Mouse (Mus musculus) right cerebral cortex, postnatal 25 days (tissue): ENCODE results near the gene Ajap1.

ENCODE experiments used
- DNase-seq: peaks from one replicate; pipeline ENCODE4 v3.0.0; 2022

Ajap1 gene

DNA sequence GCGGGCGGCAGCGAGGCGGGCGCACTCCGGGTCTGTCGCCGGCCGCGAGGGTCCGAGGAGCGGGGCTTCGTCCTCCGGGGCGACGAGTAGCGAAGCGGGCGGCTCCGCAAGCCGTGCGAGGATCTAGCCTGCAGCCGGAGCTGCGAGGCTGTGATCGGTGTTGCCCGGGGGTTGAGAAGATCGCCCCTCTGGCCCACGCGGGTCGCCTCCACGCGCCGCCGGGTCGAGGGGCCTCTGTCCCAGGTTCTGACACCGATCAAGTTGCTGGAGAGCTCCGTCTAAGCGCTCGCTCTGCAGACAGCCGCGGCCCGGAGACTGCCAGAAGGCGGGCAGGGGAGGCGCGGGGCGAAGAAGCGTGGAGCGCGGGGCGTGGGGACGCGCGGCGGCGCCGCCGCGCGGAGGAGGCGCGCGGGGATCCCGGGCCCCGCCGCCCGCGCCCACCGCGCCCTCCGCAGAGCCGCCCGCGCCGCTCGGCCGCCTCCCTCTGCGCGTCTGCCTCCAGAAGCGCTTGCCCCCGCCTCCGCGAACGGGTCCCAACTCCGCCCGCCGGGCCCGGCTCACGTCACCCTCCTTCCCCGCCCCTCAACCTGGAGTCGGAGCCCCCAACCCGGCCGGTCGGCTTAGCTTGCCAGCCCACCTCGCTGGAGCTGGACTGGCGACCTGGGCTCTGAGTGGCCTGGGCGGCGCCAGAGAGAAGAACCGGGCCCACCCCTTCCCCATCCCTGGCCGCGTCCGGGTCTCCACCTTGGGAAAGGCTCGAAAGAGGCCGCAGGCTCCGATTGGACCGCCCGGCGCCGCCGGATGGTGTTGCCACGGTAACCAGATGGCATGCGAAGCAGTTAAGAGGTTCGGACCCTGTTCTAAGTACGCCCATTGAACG lies at the start of gene Ajap1:
Gene Ajap1 (minus strand): TSS at position 353 of the 880 bp plus-strand sequence.
- DNase-seq: peak; percentile 82

DNA sequence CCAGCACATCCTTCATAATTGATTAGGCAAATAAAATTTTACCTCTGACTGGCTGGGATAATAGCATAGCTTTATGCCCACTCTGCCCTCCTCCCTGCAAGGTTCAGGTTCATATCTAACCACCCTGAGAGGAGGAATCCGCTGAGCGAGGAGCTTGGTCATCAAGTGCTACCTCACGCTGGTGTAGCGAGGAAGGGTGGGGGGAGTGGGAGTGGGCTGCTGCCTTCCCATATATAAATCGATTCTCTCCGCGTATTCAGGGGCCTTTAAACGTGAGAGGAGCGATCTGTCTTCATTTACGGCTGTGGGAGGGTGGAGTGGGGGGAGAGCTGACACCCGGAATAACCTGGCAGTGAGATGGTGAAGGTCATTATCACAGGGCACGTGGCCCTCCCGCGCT lies 47.9 kb upstream of the Ajap1 start:
- DNase-seq: no peak

GRCm38 (mm10) chr4:153521601-153522000 lies 39.0 kb upstream of the Ajap1 start:
- no peak for DNase-seq

GRCm38 (mm10) chr4:153519888-153520287 lies 37.3 kb upstream of the Ajap1 start:
- DNase-seq: no peak

DNA sequence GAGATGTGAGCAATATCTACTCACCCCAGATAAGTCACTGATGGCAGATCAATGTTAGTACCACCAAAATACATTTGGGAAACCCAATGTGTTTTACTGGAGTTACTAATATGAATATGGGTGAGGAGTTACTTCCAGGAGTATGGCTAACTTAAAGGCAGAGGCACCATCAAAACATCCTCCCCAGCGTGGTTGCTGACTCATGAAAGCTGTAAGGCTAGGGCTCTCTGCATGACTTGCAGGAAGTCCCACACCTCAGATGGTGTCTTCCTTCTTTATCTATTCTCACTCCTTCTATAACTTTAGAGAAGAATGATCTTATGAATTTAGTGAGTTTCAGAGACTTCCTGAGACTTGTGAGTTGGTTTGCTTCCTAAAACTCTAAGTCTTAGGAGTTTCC lies 36.7 kb upstream of the Ajap1 start:
- DNase-seq: no peak

GRCm38 (mm10) chr4:153515786-153516185 lies 33.2 kb upstream of the Ajap1 start:
- DNase-seq: no peak

DNA sequence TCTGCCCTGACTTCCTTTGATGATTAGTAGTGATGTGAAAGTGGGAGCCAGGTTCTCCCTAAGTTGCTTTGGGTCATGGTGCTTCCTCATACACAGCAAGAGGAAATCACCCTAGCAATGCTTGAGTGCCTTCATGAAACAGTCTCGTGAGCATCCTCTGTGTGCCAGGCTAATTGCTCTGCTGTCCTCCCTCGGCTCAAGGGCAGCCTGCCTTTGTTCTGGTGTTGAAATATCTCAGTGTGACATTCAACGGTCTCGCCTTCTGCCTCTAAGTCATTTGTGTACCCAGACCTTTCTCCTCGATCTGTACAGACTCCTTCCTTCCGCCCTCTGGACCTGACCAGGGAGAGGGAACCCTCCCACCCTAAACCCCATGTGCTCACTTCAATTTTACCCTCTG lies 31.5 kb upstream of the Ajap1 start:
- DNase-seq: no peak

DNA sequence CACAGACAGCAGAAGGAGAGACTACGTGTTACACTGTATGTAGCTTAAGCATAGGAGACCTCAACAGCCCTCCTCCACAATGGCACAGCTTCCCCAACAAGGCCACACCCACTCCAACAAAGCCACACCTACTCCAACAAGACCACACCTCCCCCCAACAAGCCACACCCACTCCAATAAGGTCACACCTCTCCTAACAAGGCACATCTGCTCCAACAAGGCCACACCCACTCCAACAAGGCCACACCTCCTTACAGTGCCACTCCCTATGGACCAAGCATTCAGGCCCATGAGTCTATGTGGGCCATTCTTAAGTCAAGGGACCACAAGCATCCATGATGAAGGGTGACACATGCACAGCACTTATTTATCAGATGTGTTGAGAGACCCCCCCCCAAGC lies 28.9 kb upstream of the Ajap1 start:
- DNase-seq: no peak

DNA sequence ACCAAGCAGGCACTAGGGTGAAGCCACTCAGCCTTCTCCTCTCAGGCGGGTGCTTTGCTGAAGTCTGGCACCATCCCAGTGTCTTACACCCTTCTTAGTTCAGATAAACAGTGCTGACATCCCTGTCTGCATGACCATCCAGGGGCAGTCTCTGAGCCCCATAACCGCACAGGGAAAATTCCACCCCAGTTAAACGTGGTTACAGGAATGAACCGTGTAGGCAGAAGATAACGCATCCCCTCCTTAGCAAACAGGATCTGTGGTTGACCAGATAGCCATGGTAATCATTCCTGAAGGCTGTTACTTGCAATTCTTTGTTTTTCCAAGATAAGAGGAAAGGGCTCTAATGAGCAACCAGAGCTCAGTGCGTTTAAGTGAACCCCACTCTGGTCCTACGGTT lies 19.3 kb upstream of the Ajap1 start:
- DNase-seq: no peak

GRCm38 (mm10) chr4:153492444-153492843 lies 9.8 kb upstream of the Ajap1 start:
- DNase-seq: no peak

GRCm38 (mm10) chr4:153489116-153489515 lies 6.5 kb upstream of the Ajap1 start:
- DNase-seq: no peak

DNA sequence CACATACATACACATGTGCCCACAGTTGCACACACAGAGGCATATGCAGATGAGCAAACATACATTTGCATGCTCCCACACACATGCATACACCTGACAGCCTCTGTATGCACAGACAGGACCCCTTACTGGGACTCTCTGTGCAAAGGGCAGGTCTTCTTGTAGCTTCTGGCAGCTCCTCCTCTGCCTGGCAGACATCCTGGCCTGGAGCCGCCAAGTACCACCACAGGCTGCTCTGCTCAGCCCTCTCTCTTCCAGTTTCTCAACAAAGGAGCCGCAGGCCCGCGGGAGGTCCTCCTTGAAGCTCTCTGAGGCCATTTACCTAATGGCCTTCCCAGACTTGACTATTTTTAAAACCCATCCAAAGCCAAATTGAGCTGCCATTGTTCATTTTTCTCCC lies 3.3 kb upstream of the Ajap1 start:
- DNase-seq: no peak

DNA sequence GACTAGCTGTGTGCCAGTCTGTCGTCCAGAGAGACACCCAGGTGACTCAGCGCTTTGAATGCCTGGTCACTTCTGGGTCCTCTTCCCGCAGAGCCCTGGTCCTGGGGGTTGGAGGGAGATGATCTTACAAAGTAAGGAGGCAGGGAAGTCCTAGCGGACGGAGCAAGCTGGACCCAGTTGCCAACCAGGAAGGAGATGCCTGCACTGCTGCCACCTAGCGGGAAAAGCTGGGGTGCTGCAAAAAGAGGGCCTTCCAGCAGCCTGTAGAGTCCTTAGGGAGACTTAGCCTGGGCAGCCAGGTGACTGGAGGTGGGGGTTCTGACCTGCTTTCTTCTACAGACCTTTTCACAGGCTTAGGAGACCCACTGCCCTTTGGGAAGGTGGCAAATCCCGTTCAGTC lies 1.8 kb upstream of the Ajap1 start:
- DNase-seq: peak; percentile 78

- peak; percentile 38 for DNase-seq
These were observed 1.0 kb downstream of the Ajap1 start for GRCm38 (mm10) chr4:153481361-153482234.

GRCm38 (mm10) chr4:153480551-153481262 lies 1.9 kb downstream of the Ajap1 start:
- peak; percentile 74 for DNase-seq

- DNase-seq: no peak
These were observed 3.5 kb downstream of the Ajap1 start for GRCm38 (mm10) chr4:153479144-153479543.

GRCm38 (mm10) chr4:153473480-153474252 lies 8.9 kb downstream of the Ajap1 start:
- DNase-seq: no peak

- no peak for DNase-seq
These were observed 12.9 kb downstream of the Ajap1 start for GRCm38 (mm10) chr4:153469712-153470111.

GRCm38 (mm10) chr4:153459934-153460333 lies 22.7 kb downstream of the Ajap1 start:
- DNase-seq: peak; percentile 75

- no peak for DNase-seq
These were observed 23.1 kb downstream of the Ajap1 start for GRCm38 (mm10) chr4:153459503-153459902.

DNA sequence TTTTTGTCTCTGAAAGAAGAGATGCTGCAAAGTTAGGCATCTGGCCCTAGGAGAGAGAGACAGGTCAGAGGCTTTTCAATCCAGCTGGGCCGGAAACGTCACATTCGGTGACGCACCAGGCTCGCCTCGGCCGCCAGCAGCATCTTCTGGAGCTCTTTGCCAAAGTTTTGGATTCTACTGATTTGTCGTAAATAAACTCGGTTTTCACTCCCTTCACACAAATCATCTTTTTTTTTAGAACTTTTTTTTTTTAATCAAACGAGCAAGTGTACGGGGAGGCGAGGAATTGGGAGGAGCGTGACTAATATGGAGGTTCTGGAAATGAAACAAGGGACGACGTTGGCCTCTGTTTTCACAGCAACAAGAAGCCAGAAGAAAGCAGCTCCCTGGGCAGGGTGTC lies 23.8 kb downstream of the Ajap1 start:
- DNase-seq: no peak

DNA sequence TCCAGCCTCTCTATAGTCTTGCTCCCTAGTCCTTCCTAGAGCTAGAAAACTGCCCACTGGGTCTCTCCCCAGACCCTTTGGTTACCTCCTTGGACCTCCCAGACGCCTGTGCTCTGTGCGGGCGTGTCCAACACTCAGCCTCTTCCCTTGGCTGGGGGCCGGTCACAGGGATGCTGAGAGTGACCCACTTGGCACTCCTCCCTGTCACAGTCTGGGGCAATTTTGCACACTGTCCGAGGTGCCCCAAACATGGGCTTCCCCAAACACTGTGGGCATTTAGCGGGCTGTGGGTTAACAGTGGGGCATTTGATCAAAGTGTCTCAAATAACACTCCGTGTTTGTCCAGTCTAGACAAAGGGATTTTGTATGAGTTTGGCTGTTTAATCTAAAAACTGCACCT lies 29.1 kb downstream of the Ajap1 start:
- no peak for DNase-seq
